Mouse (Mus musculus) testis, adult 2 months (tissue): ENCODE measurements around the gene Tex10.

Experiments
- CTCF ChIP-seq: fragments of 200-500 bp; IDR thresholded peaks from 2 replicates; pipeline ENCODE4 v1.5.1; 2012; ENCODE audit warnings: low read depth, mild to moderate bottlenecking, inconsistent platforms, low read length, moderate library complexity; ENCODE audit not compliant: control insufficient read depth, insufficient read depth, insufficient replicate concordance
- POLR2A ChIP-seq: fragments of 200-500 bp; IDR thresholded peaks from 2 replicates; pipeline ENCODE4 v1.6.1; 2012; ENCODE audit warnings: low read depth, mild to moderate bottlenecking, inconsistent platforms, low read length, moderate library complexity; ENCODE audit not compliant: control insufficient read depth

DNA sequence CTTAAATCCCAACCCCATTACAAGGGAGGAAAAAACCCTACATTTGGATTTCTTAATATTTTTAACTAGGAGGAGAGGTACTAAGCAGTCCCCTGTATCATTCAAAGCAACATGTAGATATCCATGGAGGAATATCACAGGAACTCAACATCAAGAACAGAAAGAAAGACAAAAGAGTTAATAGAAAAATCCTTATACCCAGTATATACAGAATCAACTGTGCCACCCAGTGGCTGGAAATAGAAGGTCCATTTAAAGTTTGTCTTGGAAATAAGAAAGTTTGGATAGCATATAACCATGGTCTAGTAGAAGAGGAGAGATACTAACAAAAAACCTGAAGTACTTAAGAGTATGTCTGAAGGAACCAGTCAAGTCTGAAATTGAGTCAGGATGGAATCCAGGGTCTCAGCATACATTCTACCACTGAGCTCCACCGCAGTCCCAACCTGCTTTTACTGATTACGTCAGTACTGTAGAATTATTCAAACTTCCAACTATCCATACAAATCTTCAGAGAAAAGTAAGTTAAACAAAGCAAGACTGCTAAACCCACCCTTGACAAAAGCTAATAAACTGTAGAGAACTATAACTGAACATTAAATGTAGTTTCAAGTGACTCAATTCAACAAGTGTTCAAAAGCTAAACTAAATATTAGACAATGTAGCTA, 19.0 kb downstream of the Tex10 start:
- no peak for TF ChIP-seq POLR2A
- no peak for TF ChIP-seq CTCF
